Mouse (Mus musculus) cerebellum, postnatal 14 days (tissue): ENCODE results near the gene Gadl1.

Source experiments
- DNase-seq, 2 experiments: peaks; one replicate each; pipeline ENCODE4 v3.0.0; 2021; ENCODE audit warnings: mixed read lengths in 2 of 2

Gadl1 gene

GRCm38 (mm10) chr9:116090296-116090695 lies 181.0 kb downstream of the Gadl1 start:
- no peak for DNase-seq

- DNase-seq = no peak
Observed at GRCm38 (mm10) chr9:116091101-116091841, 182.0 kb downstream of the Gadl1 start.

- peak; percentile 52 to 59 for DNase-seq
Observed at GRCm38 (mm10) chr9:116091921-116092320, 182.7 kb downstream of the Gadl1 start.

- peak; percentile 40 to 70 for DNase-seq
Observed at GRCm38 (mm10) chr9:116098724-116099595, 189.7 kb downstream of the Gadl1 start.

GRCm38 (mm10) chr9:116099596-116099993 lies 190.3 kb downstream of the Gadl1 start:
- DNase-seq = no peak

GRCm38 (mm10) chr9:116100015-116100414 lies 190.8 kb downstream of the Gadl1 start:
- no peak for DNase-seq

GRCm38 (mm10) chr9:116101842-116102241 lies 192.6 kb downstream of the Gadl1 start:
- no peak for DNase-seq

GRCm38 (mm10) chr9:116104770-116105169 lies 195.5 kb downstream of the Gadl1 start:
- no peak for DNase-seq

- no peak for DNase-seq
Observed at GRCm38 (mm10) chr9:116108729-116109128, 199.5 kb downstream of the Gadl1 start.

GRCm38 (mm10) chr9:116111149-116111970 lies 202.1 kb downstream of the Gadl1 start:
- no peak for DNase-seq

- no peak for DNase-seq
Observed at GRCm38 (mm10) chr9:116114339-116114738, 205.1 kb downstream of the Gadl1 start.

GRCm38 (mm10) chr9:116115875-116116274 lies 206.6 kb downstream of the Gadl1 start:
- no peak for DNase-seq

GRCm38 (mm10) chr9:116118332-116118872 lies 209.1 kb downstream of the Gadl1 start:
- no peak for DNase-seq

GRCm38 (mm10) chr9:116119990-116120389 lies 210.7 kb downstream of the Gadl1 start:
- no peak for DNase-seq

- DNase-seq = no peak
Observed at GRCm38 (mm10) chr9:116121472-116121871, 212.2 kb downstream of the Gadl1 start.

GRCm38 (mm10) chr9:116122544-116122943 lies 213.3 kb downstream of the Gadl1 start:
- DNase-seq = no peak

- no peak for DNase-seq
Observed at GRCm38 (mm10) chr9:116122969-116123589, 213.8 kb downstream of the Gadl1 start.
